Mouse (Mus musculus): ENCODE data around the gene Myrf.

- TF ChIP-seq CTCF (IDR thresholded peaks at IDR 0.05; ENCODE audit: low read depth) (no peak), EP300 (IDR thresholded peaks at IDR 0.05; ENCODE audit: low read depth) (no peak)
These were observed 20.8 kb upstream of the Myrf start for GRCm38 (mm10) chr19:10261369-10261768.
